Mouse (Mus musculus): ENCODE results near the gene Dhrs4.

Dhrs4 gene

DNA sequence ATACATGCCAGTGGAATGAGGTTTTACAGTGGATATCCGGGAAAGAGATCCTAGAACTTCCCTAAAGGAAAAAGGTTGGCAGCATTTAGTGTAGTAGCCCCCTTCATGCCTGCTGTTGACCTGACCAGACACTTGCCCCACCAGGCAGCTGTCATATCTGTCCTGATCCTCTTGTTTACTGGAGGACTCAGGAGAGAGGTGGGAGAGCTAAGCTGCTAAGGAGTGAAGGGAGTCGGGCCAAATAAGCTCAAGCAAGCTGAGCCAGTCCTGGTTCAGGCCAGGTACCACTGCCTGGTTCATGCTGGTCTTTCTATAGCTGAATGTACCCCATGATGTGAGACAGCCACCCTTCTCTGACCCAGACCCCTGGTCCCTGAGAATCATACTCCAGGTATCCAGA, 48.1 kb downstream of the Dhrs4 start:
- DNase-seq (ENCODE audit: low read depth in 1 of 2, low spot score in 2 of 2): no peak

DNA sequence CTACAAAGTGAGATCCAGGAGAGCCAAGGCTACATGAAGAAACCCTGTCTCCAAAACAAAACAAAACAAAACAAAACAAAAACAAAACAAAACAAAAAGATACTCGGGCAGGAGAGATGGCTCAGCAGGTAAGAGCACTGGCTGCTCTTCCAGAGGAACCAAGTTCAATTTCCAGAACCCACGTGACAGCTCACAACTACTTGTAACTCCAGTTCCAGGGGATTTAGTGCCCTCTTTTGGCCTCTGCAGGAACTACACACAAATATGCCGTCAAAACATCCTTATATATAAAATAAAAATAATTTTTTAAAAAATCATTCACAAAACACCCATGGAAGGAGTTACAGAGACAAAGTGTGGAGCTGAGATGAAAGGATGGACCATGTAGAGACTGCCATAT, 49.4 kb downstream of the Dhrs4 start:
- no peak for DNase-seq (ENCODE audit: low read depth in 1 of 2, low spot score in 2 of 2)

DNA sequence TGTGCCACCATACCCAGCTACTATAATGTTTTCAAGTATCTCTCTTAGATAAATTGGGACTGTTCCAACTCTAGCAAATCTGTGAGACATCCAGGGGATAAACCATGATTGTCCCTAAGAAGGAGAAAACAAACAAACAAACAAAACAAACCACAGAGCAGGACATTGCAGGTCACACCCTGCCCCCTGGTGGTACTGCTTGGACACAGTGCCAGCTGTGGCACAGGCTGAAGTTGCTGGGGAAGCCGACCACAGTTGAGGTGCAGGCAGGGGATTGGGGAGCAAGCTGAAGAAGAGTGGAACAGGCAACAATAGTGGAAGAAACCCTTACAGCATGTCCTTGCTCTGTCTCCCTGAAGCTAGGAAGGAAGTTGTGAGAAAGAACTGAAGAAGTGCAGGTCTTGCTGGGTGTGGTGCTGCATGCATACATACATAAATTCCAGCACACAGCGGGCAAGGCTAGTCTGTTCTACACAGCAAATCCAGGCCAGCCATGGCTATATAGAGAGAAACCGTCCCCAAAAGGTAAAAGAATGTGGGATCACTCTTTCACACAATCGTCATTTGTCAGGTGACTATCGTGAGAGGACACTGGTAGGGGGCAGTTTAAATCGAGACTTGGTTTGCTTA, 57.7 kb downstream of the Dhrs4 start:
- peak in 1 of 2 experiments; percentile 18 for DNase-seq (ENCODE audit: low read depth in 1 of 2, low spot score in 2 of 2)

Measured in monocyte, adult 2 months (primary cell).